Mouse (Mus musculus) heart, embryonic 14.5 days (tissue): ENCODE data around the gene Rps6kb2. TPM values are rescaled to one million over a fixed set of nuclear protein-coding genes. Genes with fewer than 3 reads are reported as not detected.
A peak's percentile ranks its signal among the peaks of the same experiment; 100 is the strongest.
"Not testable (repeated sequence)": the region's sequence is repeated elsewhere in the genome, so short reads cannot be mapped to it uniquely, and the experiment has no call there.

Source experiments
- ATAC-seq: fragments of 200-750 bp; cut with Nextera tagmentation; 2 replicates; pipeline ENCODE4 v1.8.0; 2017; ENCODE audit warnings: low read depth, moderate TSS enrichment; ENCODE audit not compliant: insufficient number of reproducible peaks, insufficient read depth, low FRiP score
- H3K27ac ChIP-seq, 2 experiments: fragments of 200-500 bp in 1 of 2; fragments of 300-500 bp in 1 of 2; sonication (generic) in 1 of 2; replicated peaks in 1 of 2; 2 replicates each; pipeline ENCODE4 v1.5.1; 2012 to 2014; ENCODE audit warnings: low read depth in 2 of 2, low read length in 2 of 2, control low read depth in 1 of 2, mild to moderate bottlenecking in 1 of 2, mixed read lengths in 1 of 2; ENCODE audit not compliant: control insufficient read depth in 1 of 2, insufficient read depth in 1 of 2
- H3K27me3 ChIP-seq: fragments of 300-500 bp; sonication (generic); 2 replicates; pipeline ENCODE4 v1.6.1; 2014; ENCODE audit warnings: mild to moderate bottlenecking, low read length, control low read depth; ENCODE audit not compliant: control insufficient read depth, insufficient read depth
- H3K36me3 ChIP-seq: fragments of 300-500 bp; sonication (generic); 2 replicates; pipeline ENCODE4 v1.6.1; 2014; ENCODE audit warnings: mild to moderate bottlenecking, control low read depth, low read length, mixed read lengths; ENCODE audit not compliant: control insufficient read depth, insufficient read depth
- H3K4me1 ChIP-seq, 2 experiments: fragments of 200-500 bp in 1 of 2; fragments of 300-500 bp in 1 of 2; sonication (generic) in 1 of 2; 2 replicates each; pipeline ENCODE4 v1.6.1; 2012 to 2014; ENCODE audit warnings: low read length in 2 of 2, control low read depth in 1 of 2, mixed read lengths in 1 of 2; ENCODE audit not compliant: control insufficient read depth in 2 of 2, insufficient read depth in 2 of 2
- H3K4me2 ChIP-seq: fragments of 300-500 bp; sonication (generic); 2 replicates; pipeline ENCODE4 v1.6.1; 2014; ENCODE audit warnings: mild to moderate bottlenecking, low read length
- H3K4me3 ChIP-seq, 2 experiments: fragments of 200-500 bp in 1 of 2; fragments of 300-500 bp in 1 of 2; sonication (generic) in 1 of 2; 2 replicates each; pipeline ENCODE4 v1.5.1; 2012 to 2014; ENCODE audit warnings: low read length in 2 of 2, mild to moderate bottlenecking in 2 of 2, control low read depth in 1 of 2, low read depth in 1 of 2, moderate library complexity in 1 of 2; ENCODE audit not compliant: control insufficient read depth in 1 of 2, insufficient read depth in 1 of 2
- H3K9ac ChIP-seq: fragments of 300-500 bp; sonication (generic); 2 replicates; pipeline ENCODE4 v1.6.1; 2014; ENCODE audit warnings: mild to moderate bottlenecking, low read length
- H3K9me3 ChIP-seq: fragments of 300-500 bp; sonication (generic); 2 replicates; pipeline ENCODE4 v1.6.1; 2016; ENCODE audit warnings: low read length, control low read depth; ENCODE audit not compliant: control insufficient read depth
- WGBS: fragments of 180-500 bp; shearing (Covaris S2); extraction: QIAGEN DNeasy Blood & Tissue Kit; methylation state at CpG from one replicate; pipeline ENCODE4 v1.1.7; 2014; 5-methylcytosine and 5-hydroxymethylcytosine counted together
- polyA plus RNA-seq: library from polyadenylated mRNA; unstranded; fragments of >200 nt; fragmentation: Nextera tagmentation; extraction: Ambion mirVana; gene quantifications from 2 replicates; pipeline ENCODE4 v1.2.1, GENCODE M21; 2014

Gene Rps6kb2
- polyA plus RNA-seq, 1 experiment from 2014 or later, result 31.4 TPM

GRCm38 (mm10) chr19:4125268-4125667, 37.9 kb downstream of the Rps6kb2 start:
- not testable (repeated sequence) for H3K9me3 ChIP-seq, H3K27me3 ChIP-seq
- H3K4me1 ChIP-seq, result peaks cover 18 to 29% of the 10 kb centered on the region in 2 experiments
- 0 out of 4 replicates have a peak overlapping the region, but pooled peaks of 1 of the 2 experiments have one; percentile 17 for H3K27ac ChIP-seq
- H3K9ac ChIP-seq, result peak overlapping the region; percentile 58
- 10% methylated on average over 4 of the region's 4 CpGs for WGBS
- H3K36me3 ChIP-seq, result peaks cover 26% of the 10 kb centered on the region
- peak overlapping the region; percentile 49 to 87 for H3K4me3 ChIP-seq
- peak; percentile 19 for ATAC-seq
- H3K4me2 ChIP-seq, result peak overlapping the region; percentile 87

DNA sequence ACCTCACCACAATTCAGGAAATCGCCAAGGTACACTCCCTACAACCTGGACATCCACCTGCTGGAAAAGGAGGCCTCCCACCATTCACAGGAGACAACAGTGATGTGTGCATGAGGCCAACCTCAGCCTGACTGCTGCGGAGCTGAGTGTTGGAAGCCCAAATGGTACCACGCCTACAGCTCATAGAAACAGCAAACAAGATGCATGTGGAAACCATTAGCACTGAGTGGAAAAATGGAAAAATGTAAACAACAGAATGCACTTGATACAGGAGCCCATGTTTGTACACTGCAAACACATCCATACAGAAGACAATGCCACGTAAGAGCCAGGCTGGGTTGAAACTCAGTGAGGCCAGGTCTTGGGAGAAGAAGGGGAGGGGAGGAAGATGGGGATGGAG, 38.7 kb downstream of the Rps6kb2 start:
- H3K27me3 ChIP-seq, result no peaks in the 10 kb centered on the region
- no peak overlapping the region for H3K9ac ChIP-seq
- WGBS, result 73% methylated on average over 4 of the region's 4 CpGs
- no peak for ATAC-seq
- peaks cover 11 to 21% of the 10 kb centered on the region in 2 experiments for H3K4me1 ChIP-seq
- H3K36me3 ChIP-seq, result peaks cover 22% of the 10 kb centered on the region
- no peak overlapping the region for H3K4me3 ChIP-seq
- H3K27ac ChIP-seq, result no peak overlapping the region
- H3K9me3 ChIP-seq, result no peaks in the 10 kb centered on the region
- no peak overlapping the region for H3K4me2 ChIP-seq

- Histone ChIP-seq H3K9me3 (no peaks in the 10 kb centered on the region), H3K27me3 (no peaks in the 10 kb centered on the region), H3K36me3 (peaks cover 11% of the 10 kb centered on the region), H3K4me2 (no peak overlapping the region), H3K4me1 (peaks cover 11 to 19% of the 10 kb centered on the region in 2 experiments), H3K27ac (no peak overlapping the region), H3K4me3 (no peak overlapping the region), H3K9ac (no peak overlapping the region)
- no peak for ATAC-seq
- 83% methylated on average over 7 of the region's 7 CpGs for WGBS
Measured at GRCm38 (mm10) chr19:4122411-4123370, 40.5 kb downstream of the Rps6kb2 start.

DNA sequence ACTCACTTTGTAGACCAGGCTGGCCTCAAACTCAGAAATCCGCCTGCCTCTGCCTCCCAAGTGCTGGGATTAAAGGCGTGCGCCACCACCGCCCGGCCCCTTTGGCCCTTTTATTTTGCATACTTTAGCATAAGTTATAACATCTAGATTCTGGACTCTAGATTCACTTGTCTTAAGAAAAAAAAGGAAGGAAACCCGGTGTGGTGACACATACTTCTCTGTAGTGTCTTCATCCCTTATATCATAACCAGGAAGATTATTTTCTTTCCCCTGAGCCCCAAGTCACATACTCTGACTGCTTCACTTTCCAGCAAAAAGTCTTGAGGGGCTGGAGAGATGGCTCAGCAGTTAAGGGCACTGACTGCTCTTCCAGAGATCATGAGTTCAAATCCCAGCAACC, 41.3 kb downstream of the Rps6kb2 start:
- not testable (repeated sequence) for H3K9me3 ChIP-seq, H3K27me3 ChIP-seq, H3K9ac ChIP-seq, H3K4me3 ChIP-seq, H3K27ac ChIP-seq, ATAC-seq
- Histone ChIP-seq H3K4me2 (peak overlapping the region; percentile 66), H3K4me1 (peaks cover 10 to 16% of the 10 kb centered on the region in 2 experiments), H3K36me3 (peaks cover 18% of the 10 kb centered on the region)
- WGBS, result 56% methylated on average over 6 of the region's 6 CpGs

DNA sequence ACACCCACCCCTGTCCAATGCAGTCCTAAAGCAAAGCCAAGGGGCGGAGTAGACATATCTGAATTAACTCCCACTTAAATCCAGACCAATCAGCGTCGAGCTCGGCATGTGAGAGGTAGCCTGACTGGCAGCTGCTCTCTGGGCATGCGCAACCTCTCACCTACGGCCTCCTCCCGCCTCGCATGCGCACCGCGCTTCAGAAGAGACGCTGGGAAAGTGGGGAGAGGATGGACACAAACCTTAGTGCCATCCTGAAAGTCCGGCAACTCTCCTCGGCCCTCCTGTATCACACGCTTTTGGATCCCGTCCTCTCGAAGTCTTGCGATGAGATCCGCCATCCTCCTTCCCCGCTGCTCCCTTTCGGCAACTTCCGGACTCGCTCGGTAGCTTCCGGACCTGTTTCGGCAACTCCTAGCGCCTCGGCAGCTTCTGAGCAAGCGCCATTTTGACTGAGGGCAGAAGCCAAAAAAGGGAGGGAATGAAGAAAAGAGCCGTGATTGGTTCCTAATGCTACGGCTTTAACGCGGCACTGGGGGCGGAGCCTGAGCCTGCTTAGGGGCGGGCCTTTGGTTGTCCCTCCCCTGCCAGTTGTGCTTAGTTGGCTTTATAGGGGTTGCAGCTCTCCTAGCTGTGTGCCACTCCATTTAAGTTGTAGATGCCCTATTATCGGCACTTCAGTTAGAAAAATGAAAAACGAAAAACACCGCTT, 41.9 kb downstream of the Rps6kb2 start:
- 4% methylated on average over 38 of the region's 38 CpGs for WGBS
- peak; percentile 70 for ATAC-seq
- H3K9ac ChIP-seq, result peak overlapping the region; percentile 69

DNA sequence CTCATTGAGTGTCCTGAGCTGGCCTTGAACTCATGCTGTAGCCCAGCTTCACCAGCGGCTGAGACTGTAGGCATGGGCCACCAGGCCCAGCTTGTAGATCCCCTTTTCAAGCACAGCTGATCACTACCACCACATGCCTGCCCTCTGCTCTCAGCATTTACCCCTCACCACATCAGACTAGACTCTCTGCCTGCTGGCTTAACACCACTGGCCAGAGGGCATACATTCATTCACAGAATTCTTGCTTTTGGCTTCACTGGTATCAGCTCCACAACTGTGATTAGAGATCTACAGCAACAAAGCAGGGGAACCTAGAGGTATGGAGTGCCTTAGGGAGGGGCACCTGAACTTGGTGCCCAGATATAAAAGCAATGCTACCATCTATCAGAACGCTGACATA, 42.7 kb downstream of the Rps6kb2 start:
- 90% methylated on average over 2 of the region's 2 CpGs for WGBS
- H3K27me3 ChIP-seq, result no peaks in the 10 kb centered on the region
- H3K4me3 ChIP-seq, result peak overlapping the region in 1 of 2 experiments; percentile 47; a peak in 2 of 4 replicates
- no peak for ATAC-seq
- H3K27ac ChIP-seq, result no peak overlapping the region
- H3K36me3 ChIP-seq, result peaks cover 32% of the 10 kb centered on the region
- H3K9ac ChIP-seq, result no peak overlapping the region
- peak overlapping the region; percentile 66 for H3K4me2 ChIP-seq
- no peaks in the 10 kb centered on the region for H3K9me3 ChIP-seq
- peaks cover 6 to 9% of the 10 kb centered on the region in 2 experiments; a peak in 2 of 4 replicates for H3K4me1 ChIP-seq

More for the DNA sequence above, 41.9 kb downstream of the Rps6kb2 start:
- Histone ChIP-seq H3K4me1 (peaks cover 6 to 9% of the 10 kb centered on the region in 2 experiments; a peak in 2 of 4 replicates), H3K4me3 (peak overlapping the region; percentile 47 to 56), H3K9me3 (no peaks in the 10 kb centered on the region), H3K27me3 (no peaks in the 10 kb centered on the region), H3K36me3 (peaks cover 25% of the 10 kb centered on the region), H3K27ac (peak overlapping the region; percentile 66 to 77), H3K4me2 (peak overlapping the region; percentile 66)

DNA sequence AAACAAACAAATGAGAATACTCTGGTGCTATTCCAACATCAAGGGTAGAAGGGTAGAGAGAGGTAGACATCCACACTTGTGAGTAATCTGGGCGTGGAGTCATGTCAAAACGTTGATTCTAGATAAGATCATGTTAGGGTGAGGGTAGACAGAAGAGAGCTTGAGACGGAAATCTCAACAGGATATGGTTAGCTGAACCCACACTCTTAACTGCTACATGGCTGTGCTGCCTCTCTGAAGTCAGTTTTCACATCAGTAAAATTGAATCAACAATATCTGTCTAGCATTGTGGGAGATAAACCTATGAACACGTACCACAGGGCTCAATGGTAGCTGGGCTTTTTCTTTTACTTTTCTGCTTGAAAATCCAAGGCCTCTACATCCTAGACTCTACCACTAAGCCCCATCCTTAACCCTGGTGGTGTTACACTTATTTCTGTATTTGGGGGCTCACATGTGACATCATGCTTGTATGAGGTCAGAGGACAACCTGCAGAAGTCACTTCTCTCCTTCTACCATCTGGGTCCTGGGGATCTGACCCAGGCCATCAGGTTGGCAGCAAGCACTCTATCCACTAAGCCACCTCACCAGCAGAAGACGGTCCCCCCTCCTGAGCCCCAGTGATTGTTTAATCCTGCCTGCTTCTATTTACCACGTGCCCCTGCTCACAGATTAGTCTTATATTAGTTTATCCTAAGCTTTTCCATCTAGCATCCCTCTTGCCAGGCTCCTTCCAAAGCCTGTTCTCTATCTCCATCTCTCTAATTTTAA, 43.3 kb downstream of the Rps6kb2 start:
- H3K9ac ChIP-seq, result no peak overlapping the region

More for the DNA sequence above, 43.3 kb downstream of the Rps6kb2 start:
- ATAC-seq, result no peak
- Histone ChIP-seq H3K4me1 (peaks cover 6 to 7% of the 10 kb centered on the region in 2 experiments; a peak in 2 of 4 replicates), H3K4me3 (no peak overlapping the region), H3K9me3 (no peaks in the 10 kb centered on the region), H3K27ac (no peak overlapping the region), H3K36me3 (peaks cover 38% of the 10 kb centered on the region), H3K27me3 (no peaks in the 10 kb centered on the region), H3K4me2 (no peak overlapping the region; the same call in 1 of the 2 replicates)
- 84% methylated on average over 6 of the region's 6 CpGs for WGBS
